Mouse (Mus musculus) cerebellum, postnatal 36 days (tissue): ENCODE data around the gene Slc47a1.
"Not testable (repeated sequence)": the region's sequence is repeated elsewhere in the genome, so short reads cannot be mapped to it uniquely, and the experiment has no call there.

Source experiments
- DNase-seq, 2 experiments: peaks; one replicate each; pipeline ENCODE4 v3.0.0; 2021 to 2022; ENCODE audit warnings: mixed read lengths in 2 of 2

Slc47a1 gene

DNA sequence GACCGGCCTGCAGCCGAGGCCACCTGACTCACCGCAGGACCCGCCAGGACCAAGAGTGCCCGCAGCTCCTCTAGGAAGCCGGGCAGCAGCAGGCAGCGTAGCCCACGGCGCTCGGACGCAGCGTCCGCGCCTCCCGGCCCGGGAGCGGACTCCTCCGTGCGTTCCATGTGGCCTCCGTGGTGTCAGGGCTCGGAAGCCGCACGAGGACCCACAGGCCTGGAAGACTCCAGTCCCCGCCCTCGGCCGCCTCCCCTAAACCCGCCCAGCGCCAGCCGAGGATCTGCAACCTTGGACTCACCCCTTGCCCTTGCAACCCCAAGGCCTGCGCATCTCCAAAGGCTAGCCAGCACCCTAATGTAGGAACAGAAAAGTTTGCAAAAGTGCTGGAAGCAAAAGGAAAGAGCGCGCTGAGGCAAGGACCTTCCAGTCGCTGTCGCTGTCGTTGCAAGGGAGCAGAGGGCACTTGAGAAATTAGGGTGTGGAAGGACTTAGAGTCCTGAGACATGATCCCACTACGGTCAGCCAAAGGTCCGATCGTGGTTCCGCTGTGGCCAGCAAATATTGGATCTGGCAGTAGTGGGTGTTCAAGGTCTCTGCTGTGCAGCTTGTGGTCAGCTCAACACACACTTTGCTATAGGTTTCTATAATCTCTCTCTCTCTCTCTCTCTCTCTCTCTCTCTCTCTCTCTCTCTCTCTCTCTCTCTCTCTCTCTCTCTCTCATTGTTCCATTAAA lies at the start of gene Slc47a1:
Gene Slc47a1, minus strand, starts transcription at position 465 of the 733 bp plus-strand sequence.
- DNase-seq: no peak

GRCm38 (mm10) chr11:61419253-61419652 lies 41.1 kb upstream of the Slc47a1 start:
- no peak for DNase-seq

GRCm38 (mm10) chr11:61417945-61418551 lies 39.9 kb upstream of the Slc47a1 start:
- DNase-seq: peak; percentile 79 to 85

DNA sequence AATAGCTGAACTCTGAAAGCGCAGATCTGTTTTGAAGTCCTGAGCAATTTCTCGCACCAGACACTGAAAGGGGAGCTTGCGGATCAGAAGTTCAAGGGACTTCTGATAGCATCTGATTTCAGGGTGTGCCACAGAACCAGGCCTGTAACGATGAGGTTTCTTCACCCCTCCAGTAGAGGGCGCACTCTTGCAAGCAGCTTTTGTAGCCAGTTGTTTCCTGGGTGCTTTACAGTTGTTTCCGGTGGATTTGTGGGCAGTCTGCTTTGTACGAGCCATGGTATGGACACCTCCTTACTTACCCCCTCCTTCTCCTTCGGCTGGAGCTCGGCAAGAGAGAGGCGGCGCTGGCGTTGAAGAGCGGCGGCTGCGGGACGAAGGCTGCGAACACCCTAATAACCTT lies 38.4 kb upstream of the Slc47a1 start:
- DNase-seq: not testable (repeated sequence)

- DNase-seq: no peak
These were observed 37.3 kb upstream of the Slc47a1 start for GRCm38 (mm10) chr11:61415444-61415843.

DNA sequence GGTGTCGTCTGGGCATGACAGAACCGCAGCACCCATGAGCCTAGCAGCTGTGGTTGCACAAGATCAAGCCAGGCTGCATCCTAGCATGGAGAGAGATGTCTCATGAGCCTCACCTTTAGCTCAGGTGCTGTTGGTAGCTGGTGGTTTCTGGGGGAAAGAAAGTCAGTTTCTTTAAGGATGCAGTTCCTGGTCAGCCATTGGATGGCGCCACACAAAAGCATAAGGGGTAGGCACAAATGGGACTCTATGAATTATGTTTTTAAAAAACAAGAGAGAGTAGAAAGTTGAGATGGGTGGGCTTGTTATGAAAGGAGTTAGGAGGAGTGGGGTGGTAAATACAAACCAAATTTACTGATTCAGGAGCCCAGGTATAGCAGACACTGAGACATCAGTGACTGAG lies 36.4 kb upstream of the Slc47a1 start:
- no peak for DNase-seq

GRCm38 (mm10) chr11:61413411-61413810 lies 35.3 kb upstream of the Slc47a1 start:
- DNase-seq: no peak

DNA sequence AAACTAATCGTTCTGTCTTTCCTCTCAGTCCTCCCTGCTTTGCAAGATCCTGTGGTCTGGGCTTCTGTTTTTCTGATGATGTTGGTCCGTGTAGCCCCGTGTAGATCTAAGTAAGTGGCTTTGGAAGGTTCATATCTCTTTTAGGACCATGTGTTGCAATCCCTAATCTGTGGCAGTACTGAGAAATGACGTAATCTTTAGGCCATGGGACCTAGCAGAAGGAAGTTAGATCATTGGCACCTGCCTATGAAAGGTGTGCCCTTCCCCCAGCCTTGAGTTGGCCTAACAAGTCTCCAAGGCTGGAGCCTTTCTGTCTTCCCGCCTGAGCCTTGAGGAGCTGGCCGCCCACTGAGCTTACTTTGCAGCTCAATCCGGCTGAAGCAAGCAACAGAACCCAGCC lies 33.7 kb upstream of the Slc47a1 start:
- DNase-seq: no peak

DNA sequence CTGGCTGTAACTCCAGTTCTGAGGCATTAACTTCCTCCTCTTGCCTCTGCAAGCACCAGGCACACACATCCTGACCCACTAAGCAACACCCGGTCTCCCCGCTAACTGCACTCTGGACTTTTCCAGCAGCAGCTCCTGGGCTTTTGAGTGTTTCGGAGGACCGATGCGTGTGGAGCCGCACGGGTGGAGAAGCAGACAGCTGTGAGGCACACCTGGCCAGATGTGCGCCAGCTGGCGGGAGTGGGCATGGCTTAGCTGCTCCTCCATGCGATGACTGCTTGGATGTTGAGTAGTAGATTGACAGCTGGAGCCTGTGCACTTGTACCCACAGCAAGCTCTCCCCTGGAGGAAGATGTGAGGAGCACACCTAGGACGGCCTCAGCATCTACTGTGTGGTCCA lies 33.1 kb upstream of the Slc47a1 start:
- DNase-seq: no peak

GRCm38 (mm10) chr11:61410129-61410528 lies 32.0 kb upstream of the Slc47a1 start:
- peak; percentile 95 to 100 for DNase-seq

DNA sequence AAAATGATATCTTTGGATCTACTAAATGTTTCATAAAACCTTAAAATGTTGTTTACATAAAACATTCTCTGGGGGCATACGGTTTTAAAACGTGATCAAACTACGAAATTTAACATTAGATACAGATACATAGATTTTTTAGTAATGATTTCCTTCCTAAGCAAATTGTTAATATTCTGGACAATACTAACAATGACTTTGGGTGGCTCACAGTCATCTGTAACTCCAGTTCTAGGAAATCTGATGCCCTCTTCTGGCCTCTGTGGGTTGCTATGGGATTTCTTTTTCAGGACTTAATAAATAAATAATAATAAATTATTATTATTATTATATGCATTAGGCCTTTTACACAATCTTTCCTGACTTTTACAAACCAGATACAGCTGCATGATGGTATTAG lies 30.9 kb upstream of the Slc47a1 start:
- DNase-seq: peak in 1 of 2 experiments; percentile 44

GRCm38 (mm10) chr11:61408184-61409027 lies 30.3 kb upstream of the Slc47a1 start:
- peak; percentile 83 for DNase-seq

DNA sequence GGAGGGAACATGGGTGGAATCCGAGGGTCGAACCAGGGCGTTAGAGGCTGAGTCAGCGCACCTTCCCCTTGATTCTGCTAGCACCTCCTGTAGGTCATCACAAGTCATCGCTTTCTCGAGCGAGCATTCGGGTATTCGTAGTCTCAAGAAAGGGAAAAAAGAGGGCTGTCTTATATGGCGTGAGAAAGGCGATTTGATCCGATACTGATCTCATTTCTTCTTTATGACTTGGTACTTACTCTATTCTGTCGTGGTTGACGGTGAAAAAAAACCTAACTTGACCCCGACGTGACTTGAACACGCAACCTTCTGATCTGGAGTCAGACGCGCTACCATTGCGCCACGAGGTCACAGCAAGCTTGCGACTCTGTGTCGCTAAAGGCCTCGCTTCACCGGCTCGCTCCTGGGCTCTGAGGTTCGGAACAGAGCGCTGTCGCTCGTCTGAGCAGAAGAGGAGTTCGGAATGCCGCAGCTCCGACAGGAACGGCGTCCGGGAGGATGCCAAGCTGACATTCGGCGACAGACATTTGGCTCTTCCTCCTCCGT lies 29.6 kb upstream of the Slc47a1 start:
- DNase-seq: peak; percentile 96 to 99

DNA sequence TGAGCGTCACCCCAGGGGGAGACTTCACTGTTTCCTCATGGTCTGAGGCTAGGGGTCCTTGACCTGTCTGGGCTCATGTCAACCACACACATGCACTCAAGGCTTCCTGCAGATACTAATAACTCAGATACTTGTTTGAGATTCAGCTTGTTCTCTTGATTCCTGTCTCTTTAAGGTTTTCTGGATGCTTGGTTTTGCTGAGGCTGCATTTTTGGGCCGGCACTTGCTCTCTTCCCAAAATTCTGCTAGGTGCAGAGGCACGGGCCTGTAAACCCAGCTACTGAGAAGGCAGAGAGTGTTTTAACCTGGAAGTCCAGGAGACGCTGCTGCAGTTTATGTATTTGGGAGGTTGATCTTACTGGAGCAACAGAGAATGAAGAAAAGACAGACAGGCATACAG lies 23.6 kb upstream of the Slc47a1 start:
- DNase-seq: no peak

DNA sequence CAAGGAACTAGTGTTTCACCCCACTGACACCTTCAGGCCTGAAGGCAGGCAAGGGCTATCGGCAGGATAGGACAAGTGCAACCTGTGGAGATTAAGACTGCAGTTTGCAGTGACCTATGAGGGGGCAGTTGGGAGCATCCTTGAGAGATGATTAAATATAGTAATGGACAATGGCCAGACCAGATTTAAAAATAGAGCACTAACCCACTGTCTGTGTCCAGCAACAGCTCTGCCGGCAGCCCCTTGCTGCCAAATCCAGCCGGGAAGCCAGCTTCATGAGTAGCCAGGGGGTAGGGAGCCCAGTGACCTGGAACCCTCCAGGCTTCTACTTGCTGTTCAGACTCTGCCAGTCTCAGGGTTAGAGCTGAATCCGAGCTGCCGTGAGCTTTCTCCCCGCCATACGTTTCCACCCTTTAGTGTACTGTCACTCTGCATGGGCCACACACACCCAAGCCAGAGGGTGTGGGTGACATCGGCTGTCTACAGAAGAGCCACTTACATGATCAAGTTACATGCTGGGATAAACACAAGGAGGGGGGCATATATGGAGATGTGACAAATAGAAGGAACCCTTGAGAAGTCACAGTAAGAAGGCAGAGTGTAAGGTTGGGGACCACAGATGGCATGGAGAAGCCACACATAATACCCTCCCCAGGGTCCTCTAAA lies 22.7 kb upstream of the Slc47a1 start:
- DNase-seq: peak in 1 of 2 experiments; percentile 23

DNA sequence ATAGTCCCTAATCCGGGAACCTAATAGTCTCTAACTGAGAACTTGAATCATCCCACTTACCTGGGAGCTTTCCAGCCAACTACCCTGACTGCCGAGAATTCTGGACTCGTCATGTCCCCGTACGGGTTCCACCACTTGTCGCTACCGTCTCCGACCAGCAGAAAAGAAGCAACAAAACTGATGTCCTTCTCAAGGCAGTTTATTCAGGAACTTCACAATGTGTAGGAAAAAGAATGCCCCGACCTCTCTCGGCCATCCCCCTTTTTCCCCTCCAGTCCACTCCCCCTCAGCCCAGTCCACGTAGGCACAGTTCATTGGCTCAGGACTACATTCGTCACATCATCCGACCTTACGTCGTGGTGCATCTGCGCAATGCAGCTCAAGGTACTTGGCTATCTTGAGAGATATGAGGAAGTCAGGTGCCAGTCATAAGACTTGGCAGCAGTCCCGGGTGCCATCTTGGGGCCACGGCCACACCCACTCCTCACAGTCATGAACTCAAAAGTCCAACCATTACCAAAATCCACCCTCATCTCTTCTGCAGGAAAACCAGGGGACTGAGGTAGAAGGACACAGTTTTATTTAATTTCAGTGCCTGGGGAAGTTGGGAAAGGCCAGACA lies 19.4 kb upstream of the Slc47a1 start:
- DNase-seq: not testable (repeated sequence)

DNA sequence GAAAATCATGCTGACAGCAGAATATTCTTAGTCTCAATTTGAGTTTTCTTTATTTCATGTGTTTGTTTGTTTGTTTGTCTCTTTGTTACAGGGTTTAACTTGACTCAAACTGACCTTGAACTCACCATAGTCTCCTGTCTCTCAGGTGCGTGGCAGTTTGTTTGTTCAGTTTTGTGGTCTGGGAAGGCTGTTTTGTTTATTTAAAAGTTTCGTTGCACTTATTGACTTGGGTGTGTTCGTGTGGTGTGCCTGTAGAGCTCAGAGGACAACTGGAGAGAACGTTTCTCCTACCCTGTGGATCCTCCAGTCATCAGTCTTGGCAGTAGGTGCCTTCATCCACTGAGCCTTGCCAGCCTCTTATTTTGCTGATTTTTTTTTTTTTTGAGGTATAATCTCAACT lies 10.8 kb upstream of the Slc47a1 start:
- DNase-seq: no peak

- DNase-seq: peak; percentile 27 to 37
These were observed 9.9 kb upstream of the Slc47a1 start for GRCm38 (mm10) chr11:61388012-61388411.

DNA sequence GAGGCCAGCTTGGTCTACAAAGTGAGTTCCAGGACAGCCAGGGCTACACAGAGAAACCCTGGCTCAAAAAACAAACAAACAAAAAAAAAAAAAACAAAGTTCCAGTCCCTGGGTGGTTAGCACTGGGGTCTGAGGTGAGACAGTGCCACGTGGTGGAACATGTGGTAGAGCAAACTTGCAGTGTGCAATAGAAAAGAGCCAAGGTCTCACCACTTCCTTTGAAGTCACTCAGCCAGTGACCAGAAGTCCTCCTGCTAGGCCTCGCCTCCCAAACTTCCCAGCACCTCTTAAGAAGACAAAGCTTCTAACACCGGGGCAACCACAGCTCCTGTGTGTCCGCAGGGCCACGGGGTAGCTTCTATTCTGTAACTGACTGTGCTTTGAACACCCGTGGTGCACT lies 9.1 kb upstream of the Slc47a1 start:
- no peak for DNase-seq

DNA sequence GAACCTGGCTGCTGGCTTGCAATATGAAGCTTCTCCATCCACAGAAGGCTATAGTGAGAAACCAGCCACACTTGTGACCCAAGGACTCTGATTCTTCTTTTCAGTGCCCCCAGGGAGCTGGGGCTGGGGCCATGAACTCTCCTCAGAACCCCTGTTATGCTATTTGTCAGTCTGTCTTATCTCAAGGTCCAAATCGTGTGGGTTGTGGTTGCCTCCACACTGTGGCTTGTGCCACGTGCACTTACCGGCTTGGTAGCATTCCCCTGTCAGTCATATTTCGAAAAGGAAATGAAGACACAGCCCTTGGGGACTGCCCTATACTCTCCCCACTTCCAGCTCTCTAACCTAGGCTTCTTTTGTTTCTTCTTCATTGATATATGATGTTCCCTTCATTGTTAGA lies 7.6 kb upstream of the Slc47a1 start:
- DNase-seq: no peak

GRCm38 (mm10) chr11:61381272-61381671 lies 3.1 kb upstream of the Slc47a1 start:
- no peak for DNase-seq

DNA sequence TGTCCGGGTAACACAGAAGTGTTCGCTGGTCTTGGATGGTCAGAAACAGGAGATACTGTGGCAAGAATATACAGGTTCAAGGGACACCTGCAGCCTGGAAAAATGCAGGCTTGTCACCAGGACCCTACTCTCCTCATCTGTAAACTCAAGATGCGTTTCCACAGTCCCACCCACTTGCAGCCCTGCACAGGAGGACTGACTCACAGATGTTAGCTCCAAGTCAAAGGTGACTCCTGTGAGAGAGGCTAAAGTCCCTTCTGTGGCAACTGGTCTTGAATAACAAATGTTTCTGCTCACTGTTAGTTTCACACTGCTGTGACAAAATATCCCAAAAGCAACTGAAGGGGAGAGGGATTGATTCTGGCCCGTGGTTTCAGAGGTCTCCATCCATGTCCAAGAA lies 506 bp upstream of the Slc47a1 start:
- no peak for DNase-seq
